Mouse (Mus musculus): ENCODE measurements around the gene Acvr1. TPM values are rescaled to one million over a fixed set of nuclear protein-coding genes. Genes with fewer than 3 reads are reported as not detected.

Gene Acvr1
- polyA plus RNA-seq, 1 experiment from 2014 or later, result 5.0 TPM

GRCm38 (mm10) chr2:58469816-58470215 lies 97.1 kb downstream of the Acvr1 start, which contains the start of gene Gm17409:
Gene Gm17409, plus strand, starts transcription at chr2:58470116.
- H3K4me3 ChIP-seq (ENCODE audit: low read depth, low read length), result no peak within 1 kb of the TSS
- WGBS, result 78% methylated on average over 7 of the region's 7 CpGs
- H3K9ac ChIP-seq (ENCODE audit: low read length), result no peak within 1 kb of the TSS
- no peaks in the 10 kb centered on the region for H3K27me3 ChIP-seq (ENCODE audit: control insufficient read depth, insufficient read depth, low read length)
- H3K4me1 ChIP-seq (replicated peaks; ENCODE audit: control insufficient read depth, insufficient read depth), result no peaks in the 10 kb centered on the region
- TF ChIP-seq EP300 (optimal IDR thresholded peaks at IDR 0.05) (no peak), CTCF (IDR thresholded peaks at IDR 0.05; ENCODE audit: low read depth) (no peak)
- no peaks in the 10 kb centered on the region for H3K9me3 ChIP-seq (ENCODE audit: control insufficient read depth, low read length)
- H3K27ac ChIP-seq (replicated peaks), result no peak within 1 kb of the TSS
- peaks cover 21% of the 10 kb centered on the region for H3K36me3 ChIP-seq (ENCODE audit: control insufficient read depth, insufficient read depth, low read length)
- ATAC-seq (ENCODE audit: low FRiP score, low TSS enrichment) (no peak), DNase-seq (ENCODE audit: low spot score) (no peak)
- H3K4me2 ChIP-seq (replicated peaks; ENCODE audit: low read depth), result no peak within 1 kb of the TSS

DNA sequence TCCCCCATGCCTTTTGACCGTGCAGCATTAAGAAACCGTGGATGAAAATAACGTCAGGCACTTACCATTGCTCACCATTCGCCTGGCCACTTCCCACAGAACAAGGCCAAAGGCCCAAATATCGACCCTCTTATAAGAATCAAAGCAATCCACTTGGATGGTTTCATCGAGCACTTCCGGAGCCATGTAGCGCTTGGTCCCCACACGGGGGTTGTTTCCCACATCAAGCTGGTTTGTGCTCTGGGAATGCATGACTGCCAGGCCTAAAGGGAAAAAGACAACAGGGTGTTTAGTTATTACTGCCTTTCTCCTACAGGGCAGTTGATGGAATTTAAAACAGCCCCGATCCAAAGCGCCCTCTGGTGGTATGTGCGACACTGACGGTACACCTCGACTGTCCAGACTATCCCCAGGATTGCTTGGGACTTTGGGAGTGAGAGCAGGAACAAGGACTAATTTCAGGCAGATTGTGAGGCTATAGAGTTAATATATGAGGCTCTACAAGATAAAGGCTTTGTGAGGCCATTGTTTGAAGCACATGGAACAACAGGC lies 108.1 kb downstream of the Acvr1 start:
- Histone ChIP-seq H3K36me3 (ENCODE audit: control insufficient read depth, insufficient read depth, low read length) (peaks cover 9% of the 10 kb centered on the region), H3K4me1 (replicated peaks; ENCODE audit: control insufficient read depth, insufficient read depth) (no peaks in the 10 kb centered on the region), H3K4me2 (replicated peaks; ENCODE audit: low read depth) (no peak overlapping the region), H3K9me3 (ENCODE audit: control insufficient read depth, low read length) (no peaks in the 10 kb centered on the region), H3K9ac (ENCODE audit: low read length) (no peak overlapping the region), H3K4me3 (ENCODE audit: low read depth, low read length) (no peak overlapping the region), H3K27ac (replicated peaks) (no peak overlapping the region), H3K27me3 (ENCODE audit: control insufficient read depth, insufficient read depth, low read length) (no peaks in the 10 kb centered on the region)
- 88% methylated on average over 14 of the region's 14 CpGs for WGBS
- TF ChIP-seq EP300 (optimal IDR thresholded peaks at IDR 0.05) (no peak), CTCF (IDR thresholded peaks at IDR 0.05; ENCODE audit: low read depth) (peak; percentile 71)
- ATAC-seq (ENCODE audit: low FRiP score, low TSS enrichment), result no peak
- DNase-seq (ENCODE audit: low spot score), result peak; percentile 62

DNA sequence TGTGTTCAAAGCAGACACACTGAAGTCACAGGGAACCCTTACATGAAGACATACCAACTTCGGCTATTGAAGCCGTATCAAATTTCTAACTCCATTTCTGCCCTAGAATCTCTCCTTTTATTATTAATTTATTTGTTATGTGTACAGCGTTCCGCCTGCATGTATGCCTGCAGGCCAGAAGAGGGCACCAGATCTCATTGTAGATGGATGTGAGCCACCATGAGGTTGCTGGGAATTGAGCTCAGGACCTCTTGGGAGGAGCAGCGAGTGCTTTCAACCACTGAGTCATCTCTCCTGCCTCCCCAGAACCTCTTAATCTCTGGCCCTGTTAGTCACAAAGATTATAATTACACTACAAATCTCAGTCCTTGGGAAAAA lies 109.5 kb downstream of the Acvr1 start:
- no peaks in the 10 kb centered on the region for H3K4me1 ChIP-seq (replicated peaks; ENCODE audit: control insufficient read depth, insufficient read depth)
- peaks cover 9% of the 10 kb centered on the region for H3K36me3 ChIP-seq (ENCODE audit: control insufficient read depth, insufficient read depth, low read length)
- no peaks in the 10 kb centered on the region for H3K27me3 ChIP-seq (ENCODE audit: control insufficient read depth, insufficient read depth, low read length)
- no peaks in the 10 kb centered on the region for H3K9me3 ChIP-seq (ENCODE audit: control insufficient read depth, low read length)
- H3K4me2 ChIP-seq (replicated peaks; ENCODE audit: low read depth), result no peak overlapping the region
- H3K4me3 ChIP-seq (ENCODE audit: low read depth, low read length), result no peak overlapping the region
- no peak for ATAC-seq (ENCODE audit: low FRiP score, low TSS enrichment)
- 94% methylated on average over 5 of the region's 5 CpGs for WGBS
- DNase-seq (ENCODE audit: low spot score), result no peak
- TF ChIP-seq EP300 (optimal IDR thresholded peaks at IDR 0.05) (no peak), CTCF (IDR thresholded peaks at IDR 0.05; ENCODE audit: low read depth) (peak; percentile 50)
- H3K9ac ChIP-seq (ENCODE audit: low read length), result no peak overlapping the region
- no peak overlapping the region for H3K27ac ChIP-seq (replicated peaks)

DNA sequence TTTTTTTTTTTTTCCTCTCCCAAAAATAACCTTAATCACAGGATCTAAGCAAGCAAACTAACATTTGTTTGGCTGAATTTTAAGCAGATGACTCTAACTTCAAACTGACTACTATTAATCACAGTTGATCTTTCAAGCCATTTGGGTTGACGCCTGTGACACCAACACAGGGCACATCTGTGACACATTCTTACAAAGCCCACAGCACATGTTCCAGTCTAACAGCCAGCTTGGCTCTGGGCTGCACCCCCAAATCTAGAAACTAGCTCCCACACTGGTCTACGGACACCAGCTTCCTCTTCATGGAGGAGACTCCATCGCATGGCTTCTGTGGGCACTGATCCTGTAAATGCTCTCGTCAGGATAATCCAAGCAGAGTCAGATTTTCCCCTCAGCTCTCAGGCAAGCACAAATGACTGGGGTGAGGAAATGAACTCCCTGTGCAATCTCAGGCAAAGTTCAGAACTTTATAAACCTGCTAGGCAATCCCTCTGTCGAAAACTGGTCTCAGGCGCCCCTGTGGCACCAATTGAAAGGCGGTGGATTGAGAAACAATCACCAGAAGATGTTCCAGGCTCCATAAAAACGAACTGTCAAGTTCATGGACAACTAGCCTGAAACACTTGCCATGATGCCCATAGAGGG lies 110.0 kb downstream of the Acvr1 start:
- no peaks in the 10 kb centered on the region for H3K9me3 ChIP-seq (ENCODE audit: control insufficient read depth, low read length)
- DNase-seq (ENCODE audit: low spot score), result no peak
- H3K27me3 ChIP-seq (ENCODE audit: control insufficient read depth, insufficient read depth, low read length), result no peaks in the 10 kb centered on the region
- no peak overlapping the region for H3K4me3 ChIP-seq (ENCODE audit: low read depth, low read length)
- peaks cover 9% of the 10 kb centered on the region for H3K36me3 ChIP-seq (ENCODE audit: control insufficient read depth, insufficient read depth, low read length)
- H3K4me1 ChIP-seq (replicated peaks; ENCODE audit: control insufficient read depth, insufficient read depth), result no peaks in the 10 kb centered on the region
- H3K27ac ChIP-seq (replicated peaks), result no peak overlapping the region
- no peak for TF ChIP-seq CTCF (IDR thresholded peaks at IDR 0.05; ENCODE audit: low read depth)
- no peak for TF ChIP-seq EP300 (optimal IDR thresholded peaks at IDR 0.05)
- ATAC-seq (ENCODE audit: low FRiP score, low TSS enrichment), result no peak
- no peak overlapping the region for H3K4me2 ChIP-seq (replicated peaks; ENCODE audit: low read depth)
- WGBS, result 87% methylated on average over 8 of the region's 8 CpGs
- no peak overlapping the region for H3K9ac ChIP-seq (ENCODE audit: low read length)

GRCm38 (mm10) chr2:58454095-58454865 lies 112.7 kb downstream of the Acvr1 start:
- Histone ChIP-seq H3K4me1 (replicated peaks; ENCODE audit: control insufficient read depth, insufficient read depth) (no peaks in the 10 kb centered on the region), H3K27me3 (ENCODE audit: control insufficient read depth, insufficient read depth, low read length) (no peaks in the 10 kb centered on the region), H3K4me3 (ENCODE audit: low read depth, low read length) (no peak overlapping the region), H3K36me3 (ENCODE audit: control insufficient read depth, insufficient read depth, low read length) (peaks cover 9% of the 10 kb centered on the region), H3K9ac (ENCODE audit: low read length) (no peak overlapping the region), H3K9me3 (ENCODE audit: control insufficient read depth, low read length) (no peaks in the 10 kb centered on the region), H3K4me2 (replicated peaks; ENCODE audit: low read depth) (no peak overlapping the region), H3K27ac (replicated peaks) (no peak overlapping the region)
- 89% methylated on average over 16 of the region's 16 CpGs for WGBS
- DNase-seq (ENCODE audit: low spot score), result no peak
- ATAC-seq (ENCODE audit: low FRiP score, low TSS enrichment), result no peak
- TF ChIP-seq EP300 (optimal IDR thresholded peaks at IDR 0.05) (no peak), CTCF (IDR thresholded peaks at IDR 0.05; ENCODE audit: low read depth) (no peak)

DNA sequence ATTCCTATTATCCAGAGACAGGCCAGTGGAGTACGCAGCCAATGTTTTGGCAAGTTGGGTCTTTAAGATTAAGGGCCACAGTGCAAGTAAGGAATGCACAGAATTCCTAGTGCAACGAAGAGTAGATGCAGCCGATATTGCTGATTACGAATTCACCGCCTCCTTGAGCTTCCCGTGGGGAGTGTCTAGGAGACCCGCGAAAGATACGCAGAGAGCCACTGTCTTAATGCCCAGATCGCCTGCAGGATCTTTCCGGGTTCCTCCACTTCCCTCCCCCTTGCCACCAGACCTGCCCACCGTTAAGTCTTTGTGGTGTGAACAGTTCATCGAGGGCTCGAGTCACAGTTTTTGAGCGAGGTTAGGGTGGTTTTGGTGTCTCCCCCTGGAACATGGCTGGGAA lies 120.0 kb downstream of the Acvr1 start:
- WGBS, result 91% methylated on average over 15 of the region's 15 CpGs
- H3K36me3 ChIP-seq (ENCODE audit: control insufficient read depth, insufficient read depth, low read length), result peaks cover 5% of the 10 kb centered on the region
- no peak overlapping the region for H3K4me2 ChIP-seq (replicated peaks; ENCODE audit: low read depth)
- H3K9me3 ChIP-seq (ENCODE audit: control insufficient read depth, low read length), result no peaks in the 10 kb centered on the region
- H3K9ac ChIP-seq (ENCODE audit: low read length), result no peak overlapping the region
- H3K27me3 ChIP-seq (ENCODE audit: control insufficient read depth, insufficient read depth, low read length), result no peaks in the 10 kb centered on the region
- H3K4me1 ChIP-seq (replicated peaks; ENCODE audit: control insufficient read depth, insufficient read depth), result no peaks in the 10 kb centered on the region
- no peak overlapping the region for H3K4me3 ChIP-seq (ENCODE audit: low read depth, low read length)
- TF ChIP-seq CTCF (IDR thresholded peaks at IDR 0.05; ENCODE audit: low read depth) (no peak), EP300 (optimal IDR thresholded peaks at IDR 0.05) (no peak)
- DNase-seq (ENCODE audit: low spot score) (peak; percentile 3), ATAC-seq (ENCODE audit: low FRiP score, low TSS enrichment) (no peak)
- no peak overlapping the region for H3K27ac ChIP-seq (replicated peaks)
